Mouse (Mus musculus) spleen, adult 18-20 months (tissue): ENCODE results near the gene Trnau1ap.

Experiments used
- DNase-seq, 2 experiments: peaks; one replicate each; pipeline ENCODE4 v3.0.0; 2022; ENCODE audit warnings: mixed read lengths in 2 of 2

Gene Trnau1ap

GRCm38 (mm10) chr4:132329115-132329834 is at the start of gene Trnau1ap:
Trnau1ap (minus strand) TSS chr4:132329538.
- DNase-seq = peak; percentile 82 to 92

- no peak for DNase-seq
These were observed 44.5 kb upstream of the Trnau1ap start for GRCm38 (mm10) chr4:132373820-132374219.

DNA sequence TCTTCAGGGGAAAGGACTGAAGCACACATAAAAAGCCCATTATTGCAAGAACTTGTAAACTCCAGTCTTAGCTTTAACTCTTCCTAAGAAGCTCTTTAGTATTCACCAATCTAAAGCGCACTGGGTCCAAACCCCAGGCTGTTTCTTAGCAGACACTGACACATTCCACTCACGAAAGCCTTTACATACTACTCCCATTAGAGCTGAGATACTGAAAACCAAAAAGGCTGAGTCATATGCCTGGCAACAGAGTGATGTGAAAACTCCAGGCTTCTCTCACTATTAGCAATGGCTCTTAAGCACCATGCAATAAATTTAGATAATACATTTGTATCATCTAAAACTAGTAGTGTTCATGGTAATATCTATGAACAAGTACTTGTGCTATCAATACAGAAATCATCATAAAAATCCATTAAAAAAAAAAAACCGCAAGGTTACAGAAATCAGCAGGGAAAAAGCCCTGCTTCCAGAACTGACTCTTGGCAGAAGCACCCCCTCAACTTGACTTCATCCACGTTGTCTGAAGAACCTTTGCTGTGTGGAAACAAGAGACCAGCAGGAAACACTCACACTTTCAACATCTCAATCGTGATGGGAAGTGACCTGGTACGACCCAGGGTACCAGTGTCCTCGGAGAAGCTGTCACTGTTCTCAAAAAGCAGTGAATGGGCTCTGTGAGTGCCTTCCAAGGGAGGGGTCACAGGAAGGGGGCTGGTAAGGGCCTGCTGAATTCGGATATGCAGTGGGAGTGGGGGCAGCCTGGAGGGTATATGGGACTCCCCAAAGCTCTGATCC is 40.8 kb upstream of the Trnau1ap start:
- no peak for DNase-seq

- DNase-seq = no peak
These were observed 38.3 kb upstream of the Trnau1ap start for GRCm38 (mm10) chr4:132367480-132368201.

GRCm38 (mm10) chr4:132365450-132366060 is 36.2 kb upstream of the Trnau1ap start:
- no peak for DNase-seq

DNA sequence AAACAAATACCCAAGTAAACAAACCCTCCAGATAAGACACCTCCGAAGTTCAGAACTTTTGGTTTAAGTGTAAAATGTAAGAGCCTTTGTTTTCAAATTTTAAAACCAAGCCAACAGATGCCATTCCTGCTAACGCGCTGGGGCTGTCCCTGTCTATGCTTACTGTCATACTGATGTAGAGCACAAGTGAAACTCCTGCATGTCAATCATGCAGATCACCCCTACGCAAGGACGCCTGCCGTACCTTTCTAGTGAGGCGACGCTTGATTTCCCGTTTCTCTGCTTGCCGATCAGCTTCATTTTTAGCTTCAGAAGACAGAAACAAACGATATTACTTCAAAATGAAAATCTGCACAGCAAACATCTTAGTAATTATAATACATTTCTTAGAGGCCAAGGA is 34.1 kb upstream of the Trnau1ap start:
- no peak for DNase-seq

DNA sequence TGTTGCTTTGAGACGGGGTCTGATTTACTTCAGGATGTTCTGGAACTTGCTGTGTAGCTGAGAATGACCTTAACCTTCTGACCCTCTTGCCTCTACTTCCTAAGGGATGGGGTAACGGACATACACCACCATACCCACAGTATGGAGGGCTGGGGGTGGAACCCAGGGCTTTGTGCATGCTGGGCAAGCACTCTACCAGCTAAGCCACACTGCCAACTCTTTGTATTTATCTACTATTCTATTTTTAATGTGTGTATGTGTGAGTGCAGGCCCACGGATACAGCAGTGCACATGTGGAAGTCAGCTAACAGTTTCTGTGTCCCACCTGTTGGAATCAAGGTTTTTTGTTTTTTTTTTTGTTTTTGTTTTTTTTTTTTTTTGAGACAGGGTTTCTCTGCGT is 30.2 kb upstream of the Trnau1ap start:
- DNase-seq = no peak

- DNase-seq = peak; percentile 39 to 53
These were observed 26.8 kb upstream of the Trnau1ap start for GRCm38 (mm10) chr4:132356170-132356569.

- no peak for DNase-seq
These were observed 26.1 kb upstream of the Trnau1ap start for GRCm38 (mm10) chr4:132355403-132355802.

GRCm38 (mm10) chr4:132354571-132354970 is 25.2 kb upstream of the Trnau1ap start:
- no peak for DNase-seq

- peak; percentile 86 to 87 for DNase-seq
These were observed 24.1 kb upstream of the Trnau1ap start, which contains the start of gene Rcc1 for GRCm38 (mm10) chr4:132353481-132353885. Rcc1 (minus strand) TSS chr4:132353605.

GRCm38 (mm10) chr4:132352739-132353138 is 23.4 kb upstream of the Trnau1ap start:
- DNase-seq = peak in 1 of 2 experiments; percentile 25

GRCm38 (mm10) chr4:132351401-132351800 is 22.1 kb upstream of the Trnau1ap start:
- DNase-seq = no peak

- no peak for DNase-seq
These were observed 21.5 kb upstream of the Trnau1ap start for GRCm38 (mm10) chr4:132350854-132351253.

GRCm38 (mm10) chr4:132350123-132350740 is 20.9 kb upstream of the Trnau1ap start:
- no peak for DNase-seq

- no peak for DNase-seq
These were observed 20.3 kb upstream of the Trnau1ap start for GRCm38 (mm10) chr4:132349495-132350122.

GRCm38 (mm10) chr4:132346661-132347060 is 17.3 kb upstream of the Trnau1ap start:
- no peak for DNase-seq

DNA sequence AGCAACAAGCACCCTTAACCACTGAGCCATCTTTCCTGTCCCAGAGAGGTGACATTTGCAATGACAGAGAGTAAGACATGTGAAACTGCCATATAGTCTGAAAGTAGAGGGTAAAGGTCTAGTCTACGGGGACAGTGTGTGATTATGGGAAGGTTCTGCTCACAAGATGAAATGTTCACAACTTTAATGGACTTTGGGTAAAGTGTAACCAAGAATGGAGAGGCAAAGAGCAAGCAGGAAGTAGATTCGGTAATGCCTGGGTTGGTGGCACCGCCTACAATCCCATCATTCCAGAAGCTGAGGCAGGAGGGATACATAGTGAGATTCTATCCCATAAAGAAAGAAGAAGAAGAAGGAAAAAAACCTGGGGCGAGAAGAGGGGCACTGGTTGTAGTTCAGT is 16.9 kb upstream of the Trnau1ap start:
- DNase-seq = no peak

GRCm38 (mm10) chr4:132345843-132346212 is 16.5 kb upstream of the Trnau1ap start:
- no peak for DNase-seq

- DNase-seq = peak; percentile 87 to 97
These were observed 16.0 kb upstream of the Trnau1ap start for GRCm38 (mm10) chr4:132345135-132345842.
